Mouse (Mus musculus) embryonic facial prominence, embryonic 15.5 days (tissue): ENCODE data around the gene Dapk1. TPM values are rescaled to one million over a fixed set of nuclear protein-coding genes. Genes with fewer than 3 reads are reported as not detected.
A peak's percentile ranks its signal among the peaks of the same experiment; 100 is the strongest.

Experiments
- ATAC-seq: fragments of 200-750 bp; cut with Nextera tagmentation; 2 replicates; pipeline ENCODE4 v1.8.0; 2017; ENCODE audit warnings: low read depth, moderate TSS enrichment; ENCODE audit not compliant: insufficient number of reproducible peaks, low FRiP score, low TSS enrichment
- H3K27ac ChIP-seq: fragments of 300-500 bp; sonication (generic); replicated peaks from 2 replicates; pipeline ENCODE4 v1.5.1; 2015; ENCODE audit warnings: mild to moderate bottlenecking, inconsistent platforms
- H3K27me3 ChIP-seq: fragments of 300-500 bp; sonication (generic); 2 replicates; pipeline ENCODE4 v1.6.1; 2015; ENCODE audit warnings: inconsistent platforms
- H3K36me3 ChIP-seq: fragments of 300-500 bp; sonication (generic); 2 replicates; pipeline ENCODE4 v1.6.1; 2015; ENCODE audit warnings: mild to moderate bottlenecking, inconsistent platforms
- H3K4me1 ChIP-seq: fragments of 300-500 bp; sonication (generic); 2 replicates; pipeline ENCODE4 v1.6.1; 2015; ENCODE audit warnings: inconsistent platforms
- H3K4me2 ChIP-seq: fragments of 300-500 bp; sonication (generic); replicated peaks from 2 replicates; pipeline ENCODE4 v1.6.1; 2015; ENCODE audit warnings: mild to moderate bottlenecking, inconsistent platforms
- H3K4me3 ChIP-seq: fragments of 300-500 bp; sonication (generic); replicated peaks from 2 replicates; pipeline ENCODE4 v1.5.1; 2015; ENCODE audit warnings: mild to moderate bottlenecking, inconsistent platforms
- H3K9ac ChIP-seq: fragments of 300-500 bp; sonication (generic); 2 replicates; pipeline ENCODE4 v1.6.1; 2015; ENCODE audit warnings: inconsistent platforms
- H3K9me3 ChIP-seq: fragments of 300-500 bp; sonication (generic); replicated peaks from 2 replicates; pipeline ENCODE4 v1.6.1; 2016; ENCODE audit warnings: inconsistent platforms
- WGBS: fragments of 180-500 bp; shearing (Covaris S2); methylation state at CpG from one replicate; pipeline ENCODE4 v1.1.7; 2015; 5-methylcytosine and 5-hydroxymethylcytosine counted together
- polyA plus RNA-seq: library from polyadenylated mRNA; unstranded; fragments of >200 nt; fragmentation: Nextera tagmentation; extraction: Ambion mirVana; gene quantifications from 2 replicates; pipeline ENCODE4 v1.2.1, GENCODE M21; 2015

Dapk1 gene
- polyA plus RNA-seq, 1 experiment from 2014 or later = 20.0 TPM

GRCm38 (mm10) chr13:60664816-60665215, 63.1 kb downstream of the Dapk1 start:
- H3K4me1 ChIP-seq = peaks cover 31% of the 10 kb centered on the region
- WGBS = 81% methylated on average over 10 of the region's 10 CpGs
- H3K9me3 ChIP-seq = no peaks in the 10 kb centered on the region
- no peak for ATAC-seq
- H3K4me3 ChIP-seq = no peak overlapping the region
- H3K27me3 ChIP-seq = no peaks in the 10 kb centered on the region
- no peak overlapping the region for H3K27ac ChIP-seq
- no peaks in the 10 kb centered on the region for H3K36me3 ChIP-seq
- H3K9ac ChIP-seq = no peak overlapping the region
- no peak overlapping the region for H3K4me2 ChIP-seq

GRCm38 (mm10) chr13:60665402-60665801, 63.7 kb downstream of the Dapk1 start:
- Histone ChIP-seq H3K4me1 (peaks cover 25% of the 10 kb centered on the region), H3K27me3 (no peaks in the 10 kb centered on the region), H3K4me2 (no peak overlapping the region), H3K4me3 (no peak overlapping the region), H3K9me3 (no peaks in the 10 kb centered on the region), H3K36me3 (no peaks in the 10 kb centered on the region), H3K9ac (no peak overlapping the region), H3K27ac (no peak overlapping the region)
- 93% methylated on average over 4 of the region's 4 CpGs for WGBS
- no peak for ATAC-seq

- Histone ChIP-seq H3K9me3 (no peaks in the 10 kb centered on the region), H3K4me1 (peaks cover 5% of the 10 kb centered on the region; the same call in 1 of the 2 replicates), H3K27ac (no peak overlapping the region), H3K27me3 (no peaks in the 10 kb centered on the region), H3K9ac (no peak overlapping the region), H3K4me3 (no peak overlapping the region), H3K4me2 (no peak overlapping the region), H3K36me3 (no peaks in the 10 kb centered on the region)
- ATAC-seq = no peak
- WGBS = 82% methylated on average over 6 of the region's 6 CpGs
Measured at GRCm38 (mm10) chr13:60668036-60668435, 66.3 kb downstream of the Dapk1 start.

- Histone ChIP-seq H3K27ac (no peak overlapping the region), H3K27me3 (no peaks in the 10 kb centered on the region), H3K9me3 (no peaks in the 10 kb centered on the region), H3K4me1 (0 out of 2 replicates have a peak, but pooled peaks cover 4% of the 10 kb centered on the region), H3K4me2 (no peak overlapping the region), H3K9ac (no peak overlapping the region), H3K4me3 (no peak overlapping the region), H3K36me3 (no peaks in the 10 kb centered on the region)
- 44% methylated on average over 10 of the region's 10 CpGs for WGBS
- no peak for ATAC-seq
Measured at GRCm38 (mm10) chr13:60670605-60671004, 68.9 kb downstream of the Dapk1 start.

GRCm38 (mm10) chr13:60671235-60671634, 69.5 kb downstream of the Dapk1 start:
- H3K27ac ChIP-seq = no peak overlapping the region

GRCm38 (mm10) chr13:60672287-60672686, 70.5 kb downstream of the Dapk1 start:
- WGBS = 80% methylated on average over 8 of the region's 8 CpGs
- Histone ChIP-seq H3K4me2 (no peak overlapping the region), H3K27me3 (no peaks in the 10 kb centered on the region), H3K36me3 (no peaks in the 10 kb centered on the region), H3K9me3 (no peaks in the 10 kb centered on the region), H3K9ac (no peak overlapping the region), H3K4me1 (0 out of 2 replicates have a peak, but pooled peaks cover 4% of the 10 kb centered on the region), H3K4me3 (no peak overlapping the region), H3K27ac (no peak overlapping the region)
- no peak for ATAC-seq

More at GRCm38 (mm10) chr13:60671235-60671634, 69.5 kb downstream of the Dapk1 start:
- 63% methylated on average over 10 of the region's 10 CpGs for WGBS
- Histone ChIP-seq H3K4me1 (0 out of 2 replicates have a peak, but pooled peaks cover 4% of the 10 kb centered on the region), H3K27me3 (no peaks in the 10 kb centered on the region), H3K4me3 (no peak overlapping the region), H3K9ac (no peak overlapping the region), H3K36me3 (no peaks in the 10 kb centered on the region), H3K9me3 (no peaks in the 10 kb centered on the region), H3K4me2 (no peak overlapping the region)
- ATAC-seq = no peak

GRCm38 (mm10) chr13:60672882-60673675, 71.3 kb downstream of the Dapk1 start:
- no peak overlapping the region for H3K4me2 ChIP-seq
- WGBS = 84% methylated on average over 11 of the region's 11 CpGs
- no peak overlapping the region for H3K9ac ChIP-seq
- H3K36me3 ChIP-seq = no peaks in the 10 kb centered on the region
- ATAC-seq = no peak
- 0 out of 2 replicates have a peak, but pooled peaks cover 4% of the 10 kb centered on the region for H3K4me1 ChIP-seq
- H3K27ac ChIP-seq = no peak overlapping the region
- H3K4me3 ChIP-seq = no peak overlapping the region
- no peaks in the 10 kb centered on the region for H3K9me3 ChIP-seq
- no peaks in the 10 kb centered on the region for H3K27me3 ChIP-seq

- Histone ChIP-seq H3K27me3 (no peaks in the 10 kb centered on the region), H3K9ac (no peak overlapping the region), H3K9me3 (no peaks in the 10 kb centered on the region), H3K4me2 (no peak overlapping the region), H3K27ac (0 out of 2 replicates have a peak overlapping the region, but pooled peaks have one; percentile 17), H3K4me1 (0 out of 2 replicates have a peak, but pooled peaks cover 4% of the 10 kb centered on the region), H3K36me3 (no peaks in the 10 kb centered on the region), H3K4me3 (no peak overlapping the region)
- ATAC-seq = no peak
- WGBS = 15% methylated on average over 2 of the region's 2 CpGs
Measured at GRCm38 (mm10) chr13:60674301-60674700, 72.6 kb downstream of the Dapk1 start.

GRCm38 (mm10) chr13:60674911-60675310, 73.2 kb downstream of the Dapk1 start:
- no peak for ATAC-seq
- no peak overlapping the region for H3K4me2 ChIP-seq
- no peaks in the 10 kb centered on the region for H3K36me3 ChIP-seq
- H3K9ac ChIP-seq = no peak overlapping the region
- 24% methylated on average over 9 of the region's 9 CpGs for WGBS
- peak overlapping the region; percentile 17; the same call in 1 of the 2 replicates for H3K27ac ChIP-seq
- 0 out of 2 replicates have a peak, but pooled peaks cover 4% of the 10 kb centered on the region for H3K4me1 ChIP-seq
- no peaks in the 10 kb centered on the region for H3K27me3 ChIP-seq
- no peaks in the 10 kb centered on the region for H3K9me3 ChIP-seq
- no peak overlapping the region for H3K4me3 ChIP-seq

- 64% methylated on average over 4 of the region's 4 CpGs for WGBS
- ATAC-seq = no peak
- 0 out of 2 replicates have a peak, but pooled peaks cover 4% of the 10 kb centered on the region for H3K4me1 ChIP-seq
- no peaks in the 10 kb centered on the region for H3K27me3 ChIP-seq
- H3K9ac ChIP-seq = no peak overlapping the region
- H3K36me3 ChIP-seq = no peaks in the 10 kb centered on the region
- no peaks in the 10 kb centered on the region for H3K9me3 ChIP-seq
- no peak overlapping the region for H3K27ac ChIP-seq
- H3K4me2 ChIP-seq = no peak overlapping the region
- no peak overlapping the region for H3K4me3 ChIP-seq
Measured at GRCm38 (mm10) chr13:60675416-60675815, 73.7 kb downstream of the Dapk1 start.

- 53% methylated on average over 6 of the region's 6 CpGs for WGBS
- no peak overlapping the region for H3K9ac ChIP-seq
Measured at GRCm38 (mm10) chr13:60678912-60679311, 77.2 kb downstream of the Dapk1 start.

More at GRCm38 (mm10) chr13:60678912-60679311, 77.2 kb downstream of the Dapk1 start:
- Histone ChIP-seq H3K27me3 (no peaks in the 10 kb centered on the region), H3K4me3 (no peak overlapping the region), H3K4me2 (no peak overlapping the region), H3K36me3 (no peaks in the 10 kb centered on the region), H3K4me1 (peaks cover 7% of the 10 kb centered on the region), H3K9me3 (no peaks in the 10 kb centered on the region), H3K27ac (no peak overlapping the region)
- peak; percentile 29; the same call in 1 of the 2 replicates for ATAC-seq
